17 mouse cellular contexts compared by ENCODE assay signal in genomic region chr7:84534632-84535031, GRCm38 (mm10). TPM values are rescaled to one million over a fixed set of nuclear protein-coding genes. Genes with fewer than 3 reads are reported as not detected.
DNase-seq lines count a peak whose midpoint lies in the region; ATAC-seq lines count a peak whose summit lies in the region.
"Had no signal": no experiment of that assay in that cellular context is flagged by ENCODE, and none has a peak within 500 bp of the region (broad histone marks: within the 10 kb centered on the region; RNA-seq: fewer than 3 reads in every experiment).

No protein-coding gene starts in this region.

- ATAC-seq in cerebellum, adult (ENCODE audit: insufficient number of reproducible peaks, low FRiP score, low TSS enrichment), result 0 out of 2 replicates have a peak, but pooled peaks have one; percentile 26
- ATAC-seq: activated CD4-positive, CD25-positive, alpha-beta regulatory T cell, adult 4 months; forebrain, embryonic 15.5 days had no signal

- no peak for DNase-seq in cerebellum, postnatal 25 days
- peak; percentile 10 for DNase-seq in cerebellum, adult 9-11 months
- DNase-seq in cerebellum, postnatal 14 days, result no peak
- peak; percentile 33 for DNase-seq in layer of hippocampus, adult 9-11 months
- DNase-seq in layer of hippocampus, postnatal 25 days (ENCODE audit: extremely low spot score in 1 of 2, low spot score in 1 of 2), result no peak
- peak; percentile 60 for DNase-seq in brain, adult 2 months (ENCODE audit: low read depth, low spot score)
- DNase-seq: adrenal gland, adult 8-10 months; adrenal gland, postnatal 25 days; cerebellum, adult 11 months; cerebellum, postnatal 36 days; embryo, embryonic 11 days; gastrocnemius, adult 2 months; gastrocnemius, postnatal 14 days had no signal

RNA-seq across cellular contexts. Expression of gene Gm2115, which starts 5.9 kb away (rescaled TPM):
- total RNA-seq in layer of hippocampus, postnatal 25 days (2021), result 10 to 100 TPM; 81.9 to 98.1 TPM
- total RNA-seq: hematopoietic stem cell, adult 5-6 weeks had no signal

Comparison
In these comparisons a context has a peak if more than half of its experiments do, and no peak if none do; other contexts are left out.
1. DNase-seq: peak in cerebellum, adult 9-11 months (single experiment), layer of hippocampus, adult 9-11 months (single experiment) and brain, adult 2 months (single experiment); none in cerebellum, postnatal 25 days (0 of 2), cerebellum, postnatal 14 days (0 of 2) and layer of hippocampus, postnatal 25 days (0 of 2).